Mouse (Mus musculus): Measurements from ENCODE around the gene Arid3a. TPM values are rescaled to one million over a fixed set of nuclear protein-coding genes. Genes with fewer than 3 reads are reported as not detected.

Arid3a gene
- total and polyA plus RNA-seq, 3 experiments = 11.8 to 17.2 TPM; not detected in 1

GRCm38 (mm10) chr10:80004233-80004705 is 77.4 kb downstream of the Arid3a start (continued):
- TF ChIP-seq TCF12 (IDR thresholded peaks at IDR 0.05; ENCODE audit: low read depth, low read length) (0 out of 2 replicates have a peak, but pooled peaks have one; percentile 21), RAD21 (IDR thresholded peaks at IDR 0.05; ENCODE audit: low read depth, low read length) (no peak), HCFC1 (IDR thresholded peaks at IDR 0.05; ENCODE audit: low read depth, low read length) (peak; percentile 43; the same call in 1 of the 2 replicates), USF2 (IDR thresholded peaks at IDR 0.05; ENCODE audit: borderline replicate concordance in 1 of 2, insufficient read depth in 1 of 2, low read depth in 1 of 2, low read length in 2 of 2) (no peak), TAL1 (IDR thresholded peaks at IDR 0.05; ENCODE audit: low read length) (no peak), NELFE (IDR thresholded peaks at IDR 0.05; ENCODE audit: low read depth, low read length) (no peak; the same call in none of the 2 replicates), UBTF (IDR thresholded peaks at IDR 0.05; ENCODE audit: borderline replicate concordance, insufficient read depth, low read depth, low read length) (no peak), MYC (IDR thresholded peaks at IDR 0.05; ENCODE audit: low read depth, low read length) (no peak), BHLHE40 (IDR thresholded peaks at IDR 0.05; ENCODE audit: borderline replicate concordance, low read depth, low read length) (no peak), ZMIZ1 (IDR thresholded peaks at IDR 0.05; ENCODE audit: low read depth, low read length) (no peak), MAFK (IDR thresholded peaks at IDR 0.05; ENCODE audit: borderline replicate concordance, low read depth, low read length) (no peak), GATA1 (IDR thresholded peaks at IDR 0.05; ENCODE audit: low read depth, low read length) (no peak), CTCF (IDR thresholded peaks at IDR 0.05 in 2 of 3, conservative IDR thresholded peaks at IDR 0.05 in 1 of 3; ENCODE audit: control insufficient read depth in 1 of 3, insufficient read depth in 1 of 3, low read depth in 2 of 3, low read length in 3 of 3, poor library complexity in 1 of 3, severe bottlenecking in 1 of 3) (no peak), MYB (IDR thresholded peaks at IDR 0.05; ENCODE audit: low read depth, low read length) (peak; percentile 91)

Other genes with a start within 250 kb of the Arid3a start
Only the 30 nearest of the 35 such genes appear.
- 0.42 and 0.59 TPM in 2 replicates for gene Hcn2, start 210.4 kb upstream of the Arid3a start, total RNA-seq (2012; rRNA removed)
- 1 to 10 TPM in 1 of 2 experiments, not detected in 1; 1.6 TPM for gene Hcn2, start 210.4 kb upstream of the Arid3a start, polyA plus RNA-seq (2012; ENCODE audit: insufficient read depth in 1 of 2, insufficient read length in 2 of 2, low read depth in 1 of 2, low replicate concordance in 2 of 2, missing spikeins in 1 of 2)
- 35.7 and 36.7 TPM in 2 replicates for gene Polrmt, start 180.5 kb upstream of the Arid3a start, total RNA-seq (2012; rRNA removed)
- 10 to 100 TPM in 1 of 2 experiments, not detected in 1; 66.9 TPM for gene Polrmt, start 180.5 kb upstream of the Arid3a start, polyA plus RNA-seq (2012; ENCODE audit: insufficient read depth in 1 of 2, insufficient read length in 2 of 2, low read depth in 1 of 2, low replicate concordance in 2 of 2, missing spikeins in 1 of 2)
- 0.15 and 0.33 TPM in 2 replicates for gene Fgf22, start 172.0 kb upstream of the Arid3a start, total RNA-seq (2012; rRNA removed)
- under 1 TPM in 1 of 2 experiments, not detected in 1; 0.33 TPM for gene Fgf22, start 172.0 kb upstream of the Arid3a start, polyA plus RNA-seq (2012; ENCODE audit: insufficient read depth in 1 of 2, insufficient read length in 2 of 2, low read depth in 1 of 2, low replicate concordance in 2 of 2, missing spikeins in 1 of 2)
- gene Rnf126, start 160.1 kb upstream of the Arid3a start, total RNA-seq (2012; rRNA removed) = 78.8 and 84.8 TPM in 2 replicates
- gene Rnf126, start 160.1 kb upstream of the Arid3a start, polyA plus RNA-seq (2012; ENCODE audit: insufficient read depth in 1 of 2, insufficient read length in 2 of 2, low read depth in 1 of 2, low replicate concordance in 2 of 2, missing spikeins in 1 of 2) = 100 to 1,000 TPM; 174 to 184 TPM
- gene Fstl3, start 149.8 kb upstream of the Arid3a start, total RNA-seq (2012; rRNA removed) = 2.2 and 4.3 TPM in 2 replicates
- gene Fstl3, start 149.8 kb upstream of the Arid3a start, polyA plus RNA-seq (2012; ENCODE audit: insufficient read depth in 1 of 2, insufficient read length in 2 of 2, low read depth in 1 of 2, low replicate concordance in 2 of 2, missing spikeins in 1 of 2) = 1 to 10 TPM in 1 of 2 experiments, not detected in 1; 7.1 TPM
- 0.39 and 0.50 TPM in 2 replicates for gene Prss57, start 136.1 kb upstream of the Arid3a start, total RNA-seq (2012; rRNA removed)
- under 1 TPM in 1 of 2 experiments, not detected in 1; 0.70 TPM for gene Prss57, start 136.1 kb upstream of the Arid3a start, polyA plus RNA-seq (2012; ENCODE audit: insufficient read depth in 1 of 2, insufficient read length in 2 of 2, low read depth in 1 of 2, low replicate concordance in 2 of 2, missing spikeins in 1 of 2)
- gene Palm, start 133.5 kb upstream of the Arid3a start, total RNA-seq (2012; rRNA removed) = 4.8 TPM in 2 replicates
- 10 to 100 TPM in 1 of 2 experiments, not detected in 1; 15.5 TPM for gene Palm, start 133.5 kb upstream of the Arid3a start, polyA plus RNA-seq (2012; ENCODE audit: insufficient read depth in 1 of 2, insufficient read length in 2 of 2, low read depth in 1 of 2, low replicate concordance in 2 of 2, missing spikeins in 1 of 2)
- not detected in 2 replicates for gene Misp, start 106.1 kb upstream of the Arid3a start, total RNA-seq (2012; rRNA removed)
- gene Misp, start 106.1 kb upstream of the Arid3a start, polyA plus RNA-seq (2012; ENCODE audit: insufficient read depth in 1 of 2, insufficient read length in 2 of 2, low read depth in 1 of 2, low replicate concordance in 2 of 2, missing spikeins in 1 of 2) = not detected
- gene Ptbp1, start 72.6 kb upstream of the Arid3a start, total RNA-seq (2012; rRNA removed) = 301 and 316 TPM in 2 replicates
- 100 to 1,000 TPM; 329 to 837 TPM for gene Ptbp1, start 72.6 kb upstream of the Arid3a start, polyA plus RNA-seq (2012; ENCODE audit: insufficient read depth in 1 of 2, insufficient read length in 2 of 2, low read depth in 1 of 2, low replicate concordance in 2 of 2, missing spikeins in 1 of 2)
- 9.1 and 11.2 TPM in 2 replicates for gene Prtn3, start 52.6 kb upstream of the Arid3a start, total RNA-seq (2012; rRNA removed)
- 10 to 100 TPM in 1 of 2 experiments, not detected in 1; 31.5 TPM for gene Prtn3, start 52.6 kb upstream of the Arid3a start, polyA plus RNA-seq (2012; ENCODE audit: insufficient read depth in 1 of 2, insufficient read length in 2 of 2, low read depth in 1 of 2, low replicate concordance in 2 of 2, missing spikeins in 1 of 2)
- gene Plppr3, start 52.4 kb upstream of the Arid3a start, total RNA-seq (2012; rRNA removed) = 0.56 and 0.85 TPM in 2 replicates
- 1 to 10 TPM in 1 of 2 experiments, not detected in 1; 6.2 TPM for gene Plppr3, start 52.4 kb upstream of the Arid3a start, polyA plus RNA-seq (2012; ENCODE audit: insufficient read depth in 1 of 2, insufficient read length in 2 of 2, low read depth in 1 of 2, low replicate concordance in 2 of 2, missing spikeins in 1 of 2)
- not detected in 2 replicates for gene Elane, start 40.8 kb upstream of the Arid3a start, total RNA-seq (2012; rRNA removed)
- under 1 TPM in 1 of 2 experiments, not detected in 1; 0.07 TPM for gene Elane, start 40.8 kb upstream of the Arid3a start, polyA plus RNA-seq (2012; ENCODE audit: insufficient read depth in 1 of 2, insufficient read length in 2 of 2, low read depth in 1 of 2, low replicate concordance in 2 of 2, missing spikeins in 1 of 2)
- gene Cfd, start 36.2 kb upstream of the Arid3a start, total RNA-seq (2012; rRNA removed) = not detected in 2 replicates
- under 1 TPM in 1 of 2 experiments, not detected in 1; 0.21 TPM for gene Cfd, start 36.2 kb upstream of the Arid3a start, polyA plus RNA-seq (2012; ENCODE audit: insufficient read depth in 1 of 2, insufficient read length in 2 of 2, low read depth in 1 of 2, low replicate concordance in 2 of 2, missing spikeins in 1 of 2)
- 16.6 and 17.3 TPM in 2 replicates for gene Med16, start 18.1 kb upstream of the Arid3a start, total RNA-seq (2012; rRNA removed)
- gene Med16, start 18.1 kb upstream of the Arid3a start, polyA plus RNA-seq (2012; ENCODE audit: insufficient read depth in 1 of 2, insufficient read length in 2 of 2, low read depth in 1 of 2, low replicate concordance in 2 of 2, missing spikeins in 1 of 2) = 10 to 100 TPM in 1 of 2 experiments, not detected in 1; 41.2 TPM
- gene Gm26602, start 16.2 kb upstream of the Arid3a start, total RNA-seq (2012; rRNA removed) = 5.2 and 10.2 TPM in 2 replicates
- 1 to 10 TPM in 1 of 2 experiments, not detected in 1; 4.5 TPM for gene Gm26602, start 16.2 kb upstream of the Arid3a start, polyA plus RNA-seq (2012; ENCODE audit: insufficient read depth in 1 of 2, insufficient read length in 2 of 2, low read depth in 1 of 2, low replicate concordance in 2 of 2, missing spikeins in 1 of 2)
- 9.1 and 10.8 TPM in 2 replicates for gene Kiss1r, start 10.1 kb upstream of the Arid3a start, total RNA-seq (2012; rRNA removed)
- 10 to 100 TPM in 1 of 2 experiments, not detected in 1; 23.5 TPM for gene Kiss1r, start 10.1 kb upstream of the Arid3a start, polyA plus RNA-seq (2012; ENCODE audit: insufficient read depth in 1 of 2, insufficient read length in 2 of 2, low read depth in 1 of 2, low replicate concordance in 2 of 2, missing spikeins in 1 of 2)
- 22.7 and 29.1 TPM in 2 replicates for gene R3hdm4, start 5.8 kb upstream of the Arid3a start, total RNA-seq (2012; rRNA removed)
- 100 to 1,000 TPM in 1 of 2 experiments, not detected in 1; 105 TPM for gene R3hdm4, start 5.8 kb upstream of the Arid3a start, polyA plus RNA-seq (2012; ENCODE audit: insufficient read depth in 1 of 2, insufficient read length in 2 of 2, low read depth in 1 of 2, low replicate concordance in 2 of 2, missing spikeins in 1 of 2)
- gene Wdr18, start 33.1 kb downstream of the Arid3a start, total RNA-seq (2012; rRNA removed) = 94.5 and 107 TPM in 2 replicates
- gene Wdr18, start 33.1 kb downstream of the Arid3a start, polyA plus RNA-seq (2012; ENCODE audit: insufficient read depth in 1 of 2, insufficient read length in 2 of 2, low read depth in 1 of 2, low replicate concordance in 2 of 2, missing spikeins in 1 of 2) = 10 to 100 TPM in 1 of 2 experiments, not detected in 1; 89.5 TPM
- 0.16 and 0.42 TPM in 2 replicates for gene Grin3b, start 43.7 kb downstream of the Arid3a start, total RNA-seq (2012; rRNA removed)
- gene Grin3b, start 43.7 kb downstream of the Arid3a start, polyA plus RNA-seq (2012; ENCODE audit: insufficient read depth in 1 of 2, insufficient read length in 2 of 2, low read depth in 1 of 2, low replicate concordance in 2 of 2, missing spikeins in 1 of 2) = 1 to 10 TPM in 1 of 2 experiments, not detected in 1; 1.1 TPM
- 58.2 and 62.0 TPM in 2 replicates for gene Tmem259, start 57.3 kb downstream of the Arid3a start, total RNA-seq (2012; rRNA removed)
- gene Tmem259, start 57.3 kb downstream of the Arid3a start, polyA plus RNA-seq (2012; ENCODE audit: insufficient read depth in 1 of 2, insufficient read length in 2 of 2, low read depth in 1 of 2, low replicate concordance in 2 of 2, missing spikeins in 1 of 2) = 100 to 1,000 TPM in 1 of 2 experiments, not detected in 1; 150 TPM
- 8.7 and 9.1 TPM in 2 replicates for gene Cnn2, start 61.5 kb downstream of the Arid3a start, total RNA-seq (2012; rRNA removed)
- gene Cnn2, start 61.5 kb downstream of the Arid3a start, polyA plus RNA-seq (2012; ENCODE audit: insufficient read depth in 1 of 2, insufficient read length in 2 of 2, low read depth in 1 of 2, low replicate concordance in 2 of 2, missing spikeins in 1 of 2) = 10 to 100 TPM in 1 of 2 experiments, not detected in 1; 25.3 TPM
- gene Abca7, start 69.5 kb downstream of the Arid3a start, total RNA-seq (2012; rRNA removed) = 7.4 and 7.7 TPM in 2 replicates
- gene Abca7, start 69.5 kb downstream of the Arid3a start, polyA plus RNA-seq (2012; ENCODE audit: insufficient read depth in 1 of 2, insufficient read length in 2 of 2, low read depth in 1 of 2, low replicate concordance in 2 of 2, missing spikeins in 1 of 2) = 10 to 100 TPM in 1 of 2 experiments, not detected in 1; 16.8 TPM
- 25.2 and 26.2 TPM in 2 replicates for gene Arhgap45, start 89.6 kb downstream of the Arid3a start, total RNA-seq (2012; rRNA removed)
- gene Arhgap45, start 89.6 kb downstream of the Arid3a start, polyA plus RNA-seq (2012; ENCODE audit: insufficient read depth in 1 of 2, insufficient read length in 2 of 2, low read depth in 1 of 2, low replicate concordance in 2 of 2, missing spikeins in 1 of 2) = 10 to 100 TPM in 1 of 2 experiments, not detected in 1; 53.6 TPM
- 156 and 169 TPM in 2 replicates for gene Polr2e, start 112.8 kb downstream of the Arid3a start, total RNA-seq (2012; rRNA removed)
- 100 to 1,000 TPM; 258 to 279 TPM for gene Polr2e, start 112.8 kb downstream of the Arid3a start, polyA plus RNA-seq (2012; ENCODE audit: insufficient read depth in 1 of 2, insufficient read length in 2 of 2, low read depth in 1 of 2, low replicate concordance in 2 of 2, missing spikeins in 1 of 2)
- 422 and 508 TPM in 2 replicates for gene Gpx4, start 120.1 kb downstream of the Arid3a start, total RNA-seq (2012; rRNA removed)
- gene Gpx4, start 120.1 kb downstream of the Arid3a start, polyA plus RNA-seq (2012; ENCODE audit: insufficient read depth in 1 of 2, insufficient read length in 2 of 2, low read depth in 1 of 2, low replicate concordance in 2 of 2, missing spikeins in 1 of 2) = 100 to 1,000 TPM in 1 of 2 experiments, not detected in 1; 536 TPM
- gene Sbno2, start 178.5 kb downstream of the Arid3a start, total RNA-seq (2012; rRNA removed) = 14.6 and 15.8 TPM in 2 replicates
- gene Sbno2, start 178.5 kb downstream of the Arid3a start, polyA plus RNA-seq (2012; ENCODE audit: insufficient read depth in 1 of 2, insufficient read length in 2 of 2, low read depth in 1 of 2, low replicate concordance in 2 of 2, missing spikeins in 1 of 2) = 10 to 100 TPM in 1 of 2 experiments, not detected in 1; 29.0 TPM
- gene Stk11, start 188.8 kb downstream of the Arid3a start, total RNA-seq (2012; rRNA removed) = 77.8 and 108 TPM in 2 replicates
- gene Stk11, start 188.8 kb downstream of the Arid3a start, polyA plus RNA-seq (2012; ENCODE audit: insufficient read depth in 1 of 2, insufficient read length in 2 of 2, low read depth in 1 of 2, low replicate concordance in 2 of 2, missing spikeins in 1 of 2) = 100 to 1,000 TPM in 1 of 2 experiments, not detected in 1; 188 TPM
- gene Atp5d, start 211.6 kb downstream of the Arid3a start, total RNA-seq (2012; rRNA removed) = 308 and 324 TPM in 2 replicates
- gene Atp5d, start 211.6 kb downstream of the Arid3a start, polyA plus RNA-seq (2012; ENCODE audit: insufficient read depth in 1 of 2, insufficient read length in 2 of 2, low read depth in 1 of 2, low replicate concordance in 2 of 2, missing spikeins in 1 of 2) = 100 to 1,000 TPM; 300 to 657 TPM
- 4.8 and 6.8 TPM in 2 replicates for gene Cbarp, start 213.8 kb downstream of the Arid3a start, total RNA-seq (2012; rRNA removed)
- gene Cbarp, start 213.8 kb downstream of the Arid3a start, polyA plus RNA-seq (2012; ENCODE audit: insufficient read depth in 1 of 2, insufficient read length in 2 of 2, low read depth in 1 of 2, low replicate concordance in 2 of 2, missing spikeins in 1 of 2) = 10 to 100 TPM in 1 of 2 experiments, not detected in 1; 19.3 TPM
- 8.1 and 8.3 TPM in 2 replicates for gene Midn, start 221.2 kb downstream of the Arid3a start, total RNA-seq (2012; rRNA removed)
- gene Midn, start 221.2 kb downstream of the Arid3a start, polyA plus RNA-seq (2012; ENCODE audit: insufficient read depth in 1 of 2, insufficient read length in 2 of 2, low read depth in 1 of 2, low replicate concordance in 2 of 2, missing spikeins in 1 of 2) = 10 to 100 TPM in 1 of 2 experiments, not detected in 1; 26.7 TPM